Mouse (Mus musculus) liver, embryonic 16.5 days (tissue): ENCODE results near the gene Phlda2. TPM values are rescaled to one million over a fixed set of nuclear protein-coding genes. Genes with fewer than 3 reads are reported as not detected.
A peak's percentile ranks its signal among the peaks of the same experiment; 100 is the strongest.

Experiments used
- ATAC-seq: fragments of 200-750 bp; cut with Nextera tagmentation; 2 replicates; pipeline ENCODE4 v1.8.0; 2017; ENCODE audit warnings: low read depth, mild to moderate bottlenecking, moderate number of reproducible peaks, moderate library complexity
- H3K27ac ChIP-seq: fragments of 300-500 bp; sonication (generic); 2 replicates; pipeline ENCODE4 v1.5.1; 2014; ENCODE audit warnings: mild to moderate bottlenecking, low read length
- H3K27me3 ChIP-seq: fragments of 300-500 bp; sonication (generic); 2 replicates; pipeline ENCODE4 v1.6.1; 2014; ENCODE audit warnings: low read depth, low read length, mixed read lengths; ENCODE audit not compliant: control insufficient read depth, insufficient read depth
- H3K36me3 ChIP-seq: fragments of 300-500 bp; sonication (generic); 2 replicates; pipeline ENCODE4 v1.6.1; 2014; ENCODE audit warnings: mild to moderate bottlenecking; ENCODE audit not compliant: control insufficient read depth, insufficient read depth
- H3K4me1 ChIP-seq: fragments of 300-500 bp; sonication (generic); 2 replicates; pipeline ENCODE4 v1.6.1; 2014; ENCODE audit warnings: low read depth, low read length, mixed read lengths; ENCODE audit not compliant: control insufficient read depth
- H3K4me2 ChIP-seq: fragments of 300-500 bp; sonication (generic); 2 replicates; pipeline ENCODE4 v1.6.1; 2014; ENCODE audit warnings: low read depth, low read length, mixed read lengths
- H3K4me3 ChIP-seq: fragments of 300-500 bp; sonication (generic); 2 replicates; pipeline ENCODE4 v1.5.1; 2014; ENCODE audit warnings: low read depth, mild to moderate bottlenecking, low read length
- H3K9ac ChIP-seq: fragments of 300-500 bp; sonication (generic); 2 replicates; pipeline ENCODE4 v1.6.1; 2014; ENCODE audit warnings: low read depth, low read length
- H3K9me3 ChIP-seq: fragments of 300-500 bp; sonication (generic); replicated peaks from 2 replicates; pipeline ENCODE4 v1.6.1; 2016; ENCODE audit warnings: low read length; ENCODE audit not compliant: control insufficient read depth
- WGBS: fragments of 180-500 bp; shearing (Covaris S2); extraction: QIAGEN DNeasy Blood & Tissue Kit; methylation state at CpG from one replicate; pipeline ENCODE4 v1.1.7; 2014; ENCODE audit not compliant: insufficient replicate concordance; 5-methylcytosine and 5-hydroxymethylcytosine counted together
- polyA plus RNA-seq: library from polyadenylated mRNA; unstranded; fragments of >200 nt; fragmentation: Nextera tagmentation; extraction: Ambion mirVana; gene quantifications from 2 replicates; pipeline ENCODE4 v1.2.1, GENCODE M21; 2015

Gene Phlda2
- polyA plus RNA-seq, 1 experiment from 2014 or later: 25.9 TPM

- no peaks in the 10 kb centered on the region for H3K36me3 ChIP-seq
- H3K9ac ChIP-seq: no peak overlapping the region
- peaks cover 49% of the 10 kb centered on the region for H3K27me3 ChIP-seq
- ATAC-seq: no peak
- H3K9me3 ChIP-seq: peaks cover 22% of the 10 kb centered on the region
- WGBS: 61% methylated on average over 5 of the region's 5 CpGs
- no peak overlapping the region for H3K4me2 ChIP-seq
- H3K4me1 ChIP-seq: peaks cover 19% of the 10 kb centered on the region
- H3K27ac ChIP-seq: no peak overlapping the region
- H3K4me3 ChIP-seq: no peak overlapping the region
Observed at GRCm38 (mm10) chr7:143462516-143462915, 40.4 kb downstream of the Phlda2 start.

GRCm38 (mm10) chr7:143461920-143462319, 41.0 kb downstream of the Phlda2 start:
- Histone ChIP-seq H3K4me2 (no peak overlapping the region), H3K9ac (no peak overlapping the region), H3K9me3 (peaks cover 22% of the 10 kb centered on the region), H3K36me3 (no peaks in the 10 kb centered on the region), H3K27ac (no peak overlapping the region), H3K27me3 (peaks cover 49% of the 10 kb centered on the region), H3K4me1 (peaks cover 19% of the 10 kb centered on the region), H3K4me3 (no peak overlapping the region)
- 36% methylated on average over 11 of the region's 11 CpGs for WGBS
- no peak for ATAC-seq

DNA sequence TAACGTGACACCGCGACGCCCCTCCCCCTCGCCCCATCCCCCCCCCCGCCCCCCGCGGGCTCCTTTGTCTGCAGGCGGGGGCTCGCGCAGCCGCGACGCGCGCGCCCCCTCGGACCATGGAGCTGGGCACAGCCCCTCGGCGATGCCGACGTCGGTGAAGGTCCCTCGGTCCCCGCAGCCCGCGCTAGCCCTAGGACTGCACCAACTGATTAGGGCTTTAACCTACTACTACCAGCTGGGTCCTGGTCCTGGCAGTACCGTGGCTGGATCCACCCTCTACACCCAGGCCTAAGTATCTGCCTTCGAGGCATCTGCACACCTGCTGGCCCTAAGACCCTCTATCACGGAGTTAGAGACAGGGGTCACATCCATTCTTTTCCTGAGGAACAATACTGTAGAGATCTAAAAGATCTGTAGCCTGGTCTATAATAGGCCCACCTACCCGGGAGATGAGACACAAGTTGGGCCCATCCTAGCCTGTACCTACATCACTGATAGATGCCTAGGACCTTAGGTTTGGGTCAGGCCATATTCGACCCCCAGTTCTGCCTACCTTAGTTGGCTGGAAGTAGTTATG, 41.6 kb downstream of the Phlda2 start:
- H3K27ac ChIP-seq: no peak overlapping the region

GRCm38 (mm10) chr7:143460874-143461273, 42.1 kb downstream of the Phlda2 start, which contains the start of gene Cdkn1c:
Cdkn1c (minus strand) TSS chr7:143461050.
- ATAC-seq: peak; percentile 89
- Histone ChIP-seq H3K4me2 (peak within 1 kb of the TSS; percentile 67), H3K4me1 (peaks cover 17% of the 10 kb centered on the region), H3K9ac (peak within 1 kb of the TSS; percentile 43), H3K27me3 (peaks cover 46% of the 10 kb centered on the region), H3K4me3 (peak within 1 kb of the TSS; percentile 54), H3K27ac (no peak within 1 kb of the TSS), H3K36me3 (no peaks in the 10 kb centered on the region), H3K9me3 (peaks cover 22% of the 10 kb centered on the region)
- 32% methylated on average over 45 of the region's 48 CpGs for WGBS

More for the DNA sequence above, 41.6 kb downstream of the Phlda2 start:
- H3K4me2 ChIP-seq: peak overlapping the region; percentile 67
- WGBS: 25% methylated on average over 18 of the region's 32 CpGs
- H3K9me3 ChIP-seq: peaks cover 22% of the 10 kb centered on the region
- no peaks in the 10 kb centered on the region for H3K36me3 ChIP-seq
- H3K4me3 ChIP-seq: peak overlapping the region; percentile 47
- H3K27me3 ChIP-seq: peaks cover 49% of the 10 kb centered on the region
- peaks cover 19% of the 10 kb centered on the region for H3K4me1 ChIP-seq
- ATAC-seq: peak; percentile 10
- no peak overlapping the region; the same call in 1 of the 2 replicates for H3K9ac ChIP-seq

DNA sequence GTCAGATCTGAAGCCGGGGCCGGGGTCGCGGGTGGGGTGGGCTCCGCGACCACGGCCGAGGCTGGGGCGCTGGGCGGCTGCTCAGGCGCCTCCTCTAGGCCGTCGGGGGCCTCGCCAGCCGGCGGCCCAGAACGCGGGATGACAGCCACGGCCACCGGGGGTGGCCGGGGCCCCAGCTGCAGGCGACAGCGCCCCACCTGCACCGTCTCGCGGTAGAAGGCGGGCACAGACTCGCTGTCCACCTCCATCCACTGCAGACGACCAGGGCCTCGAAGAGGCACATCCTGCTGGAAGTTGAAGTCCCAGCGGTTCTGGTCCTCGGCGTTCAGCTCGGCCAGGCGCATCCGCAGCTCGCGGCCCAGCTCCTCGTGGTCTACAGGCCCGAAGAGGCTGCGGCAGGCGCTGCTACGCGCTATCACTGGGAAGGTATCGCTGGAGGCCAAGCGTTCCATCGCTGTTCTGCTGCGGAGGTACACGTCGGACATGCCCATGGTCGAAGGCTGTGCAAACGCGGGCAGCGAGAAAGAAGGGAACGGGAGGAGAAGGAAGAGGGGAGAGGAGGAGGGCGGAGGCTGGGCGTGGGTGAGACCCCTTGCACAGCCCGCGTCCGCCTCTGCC, 42.6 kb downstream of the Phlda2 start:
- no peak for ATAC-seq
- Histone ChIP-seq H3K9ac (peak overlapping the region; percentile 43), H3K4me3 (peak overlapping the region; percentile 54), H3K27ac (no peak overlapping the region), H3K4me1 (peaks cover 17% of the 10 kb centered on the region), H3K9me3 (peaks cover 22% of the 10 kb centered on the region), H3K36me3 (no peaks in the 10 kb centered on the region), H3K4me2 (peak overlapping the region; percentile 67), H3K27me3 (peaks cover 43% of the 10 kb centered on the region)
- 29% methylated on average over 58 of the region's 60 CpGs for WGBS

- WGBS: 33% methylated on average over 100 of the region's 100 CpGs
- Histone ChIP-seq H3K27ac (no peak overlapping the region), H3K9ac (peak overlapping the region; percentile 39), H3K4me3 (peak overlapping the region; percentile 54), H3K4me1 (peaks cover 13% of the 10 kb centered on the region), H3K4me2 (peak overlapping the region; percentile 67), H3K36me3 (no peaks in the 10 kb centered on the region), H3K9me3 (peaks cover 22% of the 10 kb centered on the region), H3K27me3 (peaks cover 35% of the 10 kb centered on the region)
- no peak for ATAC-seq
Observed at GRCm38 (mm10) chr7:143459332-143460211, 43.4 kb downstream of the Phlda2 start.

GRCm38 (mm10) chr7:143458963-143459331, 44.0 kb downstream of the Phlda2 start:
- Histone ChIP-seq H3K27ac (no peak overlapping the region), H3K4me1 (peaks cover 7% of the 10 kb centered on the region), H3K4me2 (peak overlapping the region; percentile 67), H3K9me3 (peaks cover 22% of the 10 kb centered on the region), H3K36me3 (no peaks in the 10 kb centered on the region), H3K9ac (peak overlapping the region; percentile 31), H3K4me3 (peak overlapping the region; percentile 54), H3K27me3 (peaks cover 32% of the 10 kb centered on the region)
- 23% methylated on average over 38 of the region's 38 CpGs for WGBS
- no peak for ATAC-seq
